Mouse (Mus musculus): ENCODE measurements at regions not wholly inside any gene's neighbourhood (a gene's known extent, or its start where the extent isn't known, plus 50 kb on each side); places are given as distances from the start of the nearest gene placed in this dataset.
A peak's percentile ranks its signal among the peaks of the same experiment; 100 is the strongest.

- DNase-seq, result no peak
These were observed 411.9 kb upstream of the Mgat4c start for GRCm38 (mm10) chr10:101269371-101269770.

GRCm38 (mm10) chr10:101271459-101272299 lies 409.6 kb upstream of the Mgat4c start:
- DNase-seq, result no peak

- DNase-seq, result no peak
These were observed 393.2 kb upstream of the Mgat4c start for GRCm38 (mm10) chr10:101288082-101288481.

- no peak for DNase-seq
These were observed 379.0 kb upstream of the Mgat4c start for GRCm38 (mm10) chr10:101302138-101302780.

GRCm38 (mm10) chr10:101304075-101304474 lies 377.2 kb upstream of the Mgat4c start:
- DNase-seq, result no peak

GRCm38 (mm10) chr10:101316659-101317338 lies 364.5 kb upstream of the Mgat4c start:
- no peak for DNase-seq

GRCm38 (mm10) chr10:101321080-101321717 lies 360.1 kb upstream of the Mgat4c start:
- DNase-seq, result no peak

GRCm38 (mm10) chr10:101324537-101324936 lies 356.8 kb upstream of the Mgat4c start:
- no peak for DNase-seq

- DNase-seq, result no peak
These were observed 352.7 kb upstream of the Mgat4c start for GRCm38 (mm10) chr10:101328545-101328944.

- DNase-seq, result no peak
These were observed 351.2 kb upstream of the Mgat4c start for GRCm38 (mm10) chr10:101330109-101330508.

GRCm38 (mm10) chr10:101335136-101335535 lies 346.2 kb upstream of the Mgat4c start:
- no peak for DNase-seq

- DNase-seq, result peak; percentile 63 to 75
These were observed 341.7 kb upstream of the Mgat4c start for GRCm38 (mm10) chr10:101339565-101339964.

- DNase-seq, result peak in 1 of 2 experiments; percentile 3
These were observed 330.9 kb upstream of the Mgat4c start for GRCm38 (mm10) chr10:101350198-101350897.

- DNase-seq, result no peak
These were observed 307.3 kb upstream of the Mgat4c start for GRCm38 (mm10) chr10:101373850-101374581.

GRCm38 (mm10) chr10:101393416-101393815 lies 287.9 kb upstream of the Mgat4c start:
- no peak for DNase-seq

- no peak for DNase-seq
These were observed 282.1 kb upstream of the Mgat4c start for GRCm38 (mm10) chr10:101399206-101399605.

GRCm38 (mm10) chr10:101415262-101415661 lies 266.0 kb upstream of the Mgat4c start:
- DNase-seq, result no peak

GRCm38 (mm10) chr10:101422562-101422961 lies 258.7 kb upstream of the Mgat4c start:
- DNase-seq, result no peak
